ENCODE assay signal across 21 mouse cellular contexts in the genomic region with DNA sequence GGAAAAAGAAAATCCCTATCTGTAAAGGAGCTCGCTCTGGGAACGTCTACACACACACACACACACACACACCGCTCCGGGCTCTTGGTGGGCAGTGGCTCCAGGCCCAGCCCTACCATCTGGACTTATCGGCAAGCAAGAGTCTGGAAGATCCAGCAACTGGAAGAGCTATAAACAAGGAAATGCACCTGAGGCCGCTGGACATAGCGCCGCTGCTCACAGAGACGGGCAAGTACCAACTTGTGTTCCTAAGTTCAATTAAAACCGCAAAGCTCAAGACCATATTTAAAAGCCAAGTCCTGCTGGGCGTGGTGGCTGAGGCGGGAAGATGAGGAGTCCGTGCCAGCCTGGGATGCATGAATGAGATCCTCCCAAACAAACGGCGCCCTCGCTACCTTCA. TPM values are rescaled to one million over a fixed set of nuclear protein-coding genes. Genes with fewer than 3 reads are reported as not detected.
DNase-seq lines count a peak whose midpoint lies in the region; ATAC-seq and TF ChIP-seq lines count a peak whose summit lies in the region.
"Had no signal": no experiment of that assay in that cellular context is flagged by ENCODE, and none has a peak within 500 bp of the region (broad histone marks: within the 10 kb centered on the region; RNA-seq: fewer than 3 reads in every experiment).

No protein-coding gene starts in this region.

- no peak for TF ChIP-seq EP300 in stomach, postnatal 0 days (optimal IDR thresholded peaks at IDR 0.05)

- no peak for ATAC-seq in midbrain, postnatal 0 days (ENCODE audit: low FRiP score)
- ATAC-seq in midbrain, embryonic 15.5 days (replicated peaks) = no peak
- ATAC-seq in stomach, postnatal 0 days (ENCODE audit: low FRiP score, low TSS enrichment) = no peak
- ATAC-seq: Patski had no signal

- no peaks in the 10 kb centered on the region for H3K27me3 ChIP-seq in midbrain, postnatal 0 days (ENCODE audit: insufficient read depth, low read length)
- H3K27me3 ChIP-seq in midbrain, embryonic 15.5 days (replicated peaks) = no peaks in the 10 kb centered on the region
- H3K27me3 ChIP-seq in stomach, postnatal 0 days (ENCODE audit: control insufficient read depth, insufficient read depth, low read length) = no peaks in the 10 kb centered on the region
- H3K27me3 ChIP-seq: CH12.LX; embryonic facial prominence, embryonic 12.5 days; forebrain, embryonic 12.5 days; Patski had no signal

- peaks cover 7% of the 10 kb centered on the region; the same call in 1 of the 2 replicates for H3K4me1 ChIP-seq in midbrain, postnatal 0 days (ENCODE audit: insufficient read depth, low read length)
- peaks cover 49% of the 10 kb centered on the region for H3K4me1 ChIP-seq in midbrain, embryonic 15.5 days
- peaks cover 16% of the 10 kb centered on the region; the same call in 1 of the 2 replicates for H3K4me1 ChIP-seq in stomach, postnatal 0 days (replicated peaks; ENCODE audit: control insufficient read depth, insufficient read depth)

- no peak overlapping the region for H3K4me2 ChIP-seq in midbrain, postnatal 0 days (ENCODE audit: low read depth, low read length, poor library complexity, severe bottlenecking)
- H3K4me2 ChIP-seq in midbrain, embryonic 15.5 days = no peak overlapping the region
- H3K4me2 ChIP-seq in stomach, postnatal 0 days (replicated peaks; ENCODE audit: low read depth) = no peak overlapping the region
- H3K4me2 ChIP-seq: embryonic facial prominence, embryonic 12.5 days; forebrain, embryonic 12.5 days had no signal

- no peaks in the 10 kb centered on the region for H3K36me3 ChIP-seq in midbrain, postnatal 0 days (ENCODE audit: insufficient read depth, low read length)
- H3K36me3 ChIP-seq in midbrain, embryonic 15.5 days (replicated peaks) = no peaks in the 10 kb centered on the region
- H3K36me3 ChIP-seq in stomach, postnatal 0 days (ENCODE audit: control insufficient read depth, insufficient read depth, low read length) = no peaks in the 10 kb centered on the region
- H3K36me3 ChIP-seq: embryonic facial prominence, embryonic 12.5 days; forebrain, embryonic 12.5 days had no signal

- intact Hi-C loops in gastrocnemius, adult 2 months (cut with DNase I) = no loop called here
- intact Hi-C loops in gastrocnemius, postnatal 14 days (cut with DNase I; ENCODE audit: low total_unique reads) = no loop called here

- H3K9ac ChIP-seq in midbrain, postnatal 0 days (replicated peaks; ENCODE audit: low read length, poor library complexity, severe bottlenecking) = no peak overlapping the region
- no peak overlapping the region for H3K9ac ChIP-seq in midbrain, embryonic 15.5 days
- no peak overlapping the region for H3K9ac ChIP-seq in stomach, postnatal 0 days (ENCODE audit: low read length)
- H3K9ac ChIP-seq: embryonic facial prominence, embryonic 12.5 days; forebrain, embryonic 12.5 days had no signal

- H3K9me3 ChIP-seq in midbrain, postnatal 0 days (ENCODE audit: low read length) = no peaks in the 10 kb centered on the region
- H3K9me3 ChIP-seq in midbrain, embryonic 15.5 days = no peaks in the 10 kb centered on the region
- no peaks in the 10 kb centered on the region for H3K9me3 ChIP-seq in stomach, postnatal 0 days (ENCODE audit: control insufficient read depth, low read length)
- H3K9me3 ChIP-seq: embryonic facial prominence, embryonic 12.5 days; forebrain, embryonic 12.5 days; heart, embryonic 10.5 days had no signal

- WGBS in midbrain, postnatal 0 days = 89% methylated on average over 16 of the region's 16 CpGs
- WGBS in midbrain, embryonic 15.5 days = 90% methylated on average over 16 of the region's 16 CpGs
- 62% methylated on average over 16 of the region's 16 CpGs for WGBS in stomach, postnatal 0 days

- no peak for DNase-seq in gastrocnemius, adult 2 months
- DNase-seq in gastrocnemius, postnatal 14 days = no peak
- DNase-seq in midbrain, postnatal 0 days (ENCODE audit: low spot score) = peak; percentile 35
- peak; percentile 76 to 83 for DNase-seq in cerebellum, postnatal 25 days
- DNase-seq in stomach, postnatal 0 days (ENCODE audit: low spot score) = no peak
- no peak for DNase-seq in layer of hippocampus, adult 18-20 months (ENCODE audit: low spot score in 2 of 2)
- no peak for DNase-seq in spleen, postnatal 4 days (ENCODE audit: low spot score in 2 of 2)
- DNase-seq: adrenal gland, adult 2 months; heart, postnatal 36 days; kidney, postnatal 10 days; layer of hippocampus, postnatal 36 days; liver; thymus, adult 18-20 months had no signal

- H3K4me3 ChIP-seq in gastrocnemius, adult 2 months = peak overlapping the region; percentile 26; the same call in 1 of the 2 replicates
- H3K4me3 ChIP-seq in midbrain, postnatal 0 days (ENCODE audit: low read depth, low read length) = no peak overlapping the region
- no peak overlapping the region for H3K4me3 ChIP-seq in midbrain, embryonic 15.5 days
- H3K4me3 ChIP-seq in stomach, postnatal 0 days (ENCODE audit: low read depth, low read length) = no peak overlapping the region
- H3K4me3 ChIP-seq: embryonic facial prominence, embryonic 12.5 days; forebrain, embryonic 12.5 days; heart, embryonic 10.5 days; megakaryocyte, embryonic 14.5 days had no signal

- H3K27ac ChIP-seq in gastrocnemius, adult 2 months = no peak overlapping the region
- no peak overlapping the region for H3K27ac ChIP-seq in midbrain, postnatal 0 days (ENCODE audit: low read depth, low read length)
- no peak overlapping the region for H3K27ac ChIP-seq in midbrain, embryonic 15.5 days
- H3K27ac ChIP-seq in stomach, postnatal 0 days (replicated peaks) = 0 out of 2 replicates have a peak overlapping the region, but pooled peaks have one; percentile 80
- H3K27ac ChIP-seq: embryonic facial prominence, embryonic 12.5 days; forebrain, embryonic 12.5 days had no signal

- no peak for TF ChIP-seq CTCF in gastrocnemius, adult 2 months (IDR thresholded peaks at IDR 0.05)
- TF ChIP-seq CTCF in midbrain, postnatal 0 days (IDR thresholded peaks at IDR 0.05) = no peak
- TF ChIP-seq CTCF in stomach, postnatal 0 days (IDR thresholded peaks at IDR 0.05; ENCODE audit: low read depth) = no peak

RNA-seq across cellular contexts. Expression of a gene that starts 16.8 kb away (rescaled TPM):
- 10 to 100 TPM; 16.3 to 24.3 TPM for total RNA-seq in gastrocnemius, adult 2 months (2021)
- 10 to 100 TPM; 32.2 to 34.1 TPM for total RNA-seq in gastrocnemius, postnatal 14 days (2021)
- 190 and 259 TPM in 2 replicates for total RNA-seq in midbrain, postnatal 0 days (2014; rRNA removed)
- 35.4 and 36.4 TPM in 2 replicates for polyA plus RNA-seq in midbrain, postnatal 0 days (2015; fragmentation: Nextera tagmentation; extraction: Ambion mirVana)
- polyA plus RNA-seq in midbrain, embryonic 15.5 days (2015; fragmentation: Nextera tagmentation; extraction: Ambion mirVana) = 44.7 and 44.9 TPM in 2 replicates
- 18.6 and 18.7 TPM in 2 replicates for polyA plus RNA-seq in stomach, postnatal 0 days (2015; fragmentation: Nextera tagmentation; extraction: Ambion mirVana)
- 100 to 1,000 TPM; 119 to 124 TPM for total RNA-seq in layer of hippocampus, adult 18-20 months (2021)

RNA-seq across cellular contexts. Expression of a gene that starts 45.9 kb away (rescaled TPM):
- total RNA-seq in gastrocnemius, adult 2 months (2021) = not detected
- not detected for total RNA-seq in gastrocnemius, postnatal 14 days (2021)
- 4.4 and 6.4 TPM in 2 replicates for total RNA-seq in midbrain, postnatal 0 days (2014; rRNA removed)
- polyA plus RNA-seq in midbrain, postnatal 0 days (2015; fragmentation: Nextera tagmentation; extraction: Ambion mirVana) = 18.2 and 19.9 TPM in 2 replicates
- 3.2 and 3.5 TPM in 2 replicates for polyA plus RNA-seq in midbrain, embryonic 15.5 days (2015; fragmentation: Nextera tagmentation; extraction: Ambion mirVana)
- polyA plus RNA-seq in stomach, postnatal 0 days (2015; fragmentation: Nextera tagmentation; extraction: Ambion mirVana) = 2.2 TPM in 2 replicates
- total RNA-seq in layer of hippocampus, adult 18-20 months (2021) = 1 to 10 TPM in 1 of 2 experiments, under 1 TPM in 1; 0.53 to 1.2 TPM
- total RNA-seq: CH12.LX; heart, postnatal 36 days; monocyte, adult 5-6 weeks had no signal
- polyA plus RNA-seq: Patski had no signal

RNA-seq across cellular contexts. Expression of a gene that starts 56.1 kb away (rescaled TPM):
- 1 to 10 TPM in 1 of 2 experiments, under 1 TPM in 1; 0.56 to 1.5 TPM for total RNA-seq in gastrocnemius, adult 2 months (2021)
- total RNA-seq in gastrocnemius, postnatal 14 days (2021) = 10 to 100 TPM; 12.8 to 23.8 TPM
- 2.4 and 3.3 TPM in 2 replicates for total RNA-seq in midbrain, postnatal 0 days (2014; rRNA removed)
- polyA plus RNA-seq in midbrain, postnatal 0 days (2015; fragmentation: Nextera tagmentation; extraction: Ambion mirVana) = 1.7 and 2.8 TPM in 2 replicates
- 1.9 and 2.8 TPM in 2 replicates for polyA plus RNA-seq in midbrain, embryonic 15.5 days (2015; fragmentation: Nextera tagmentation; extraction: Ambion mirVana)
- polyA plus RNA-seq in stomach, postnatal 0 days (2015; fragmentation: Nextera tagmentation; extraction: Ambion mirVana) = 7.3 and 8.6 TPM in 2 replicates
- 1 to 10 TPM; 6.1 to 7.1 TPM for total RNA-seq in layer of hippocampus, adult 18-20 months (2021)
- total RNA-seq: monocyte, adult 5-6 weeks had no signal

Comparison
In these comparisons a context has a peak if more than half of its experiments do, and no peak if none do; other contexts are left out.
1. DNase-seq: peak in midbrain, postnatal 0 days (single experiment) and cerebellum, postnatal 25 days (2 of 2); none in gastrocnemius, adult 2 months (single experiment), gastrocnemius, postnatal 14 days (single experiment), stomach, postnatal 0 days (single experiment), layer of hippocampus, adult 18-20 months (0 of 2) and spleen, postnatal 4 days (0 of 2).